Mouse (Mus musculus) retina, postnatal 1 day (tissue): Measurements from ENCODE around the gene Pmepa1.

Source experiments
- DNase-seq: peaks from one replicate; pipeline ENCODE4 v3.0.0-alpha.2; 2012

Pmepa1 gene

GRCm38 (mm10) chr2:173223496-173223895 is 52.8 kb downstream of the Pmepa1 start:
- DNase-seq: peak; percentile 30

GRCm38 (mm10) chr2:173220754-173221153 is 55.6 kb downstream of the Pmepa1 start:
- no peak for DNase-seq

GRCm38 (mm10) chr2:173219256-173219954 is 56.9 kb downstream of the Pmepa1 start:
- peak; percentile 72 for DNase-seq

GRCm38 (mm10) chr2:173218416-173219141 is 57.8 kb downstream of the Pmepa1 start, which contains the start of gene Zbp1:
Gene Zbp1 (minus strand): TSS chr2:173218923.
- DNase-seq: peak; percentile 25

GRCm38 (mm10) chr2:173217763-173218258 is 58.5 kb downstream of the Pmepa1 start:
- DNase-seq: no peak

GRCm38 (mm10) chr2:173217246-173217645 is 59.1 kb downstream of the Pmepa1 start:
- DNase-seq: no peak

- no peak for DNase-seq
Observed at GRCm38 (mm10) chr2:173216840-173217239, 59.5 kb downstream of the Pmepa1 start.

GRCm38 (mm10) chr2:173212227-173212626 is 64.1 kb downstream of the Pmepa1 start:
- no peak for DNase-seq

GRCm38 (mm10) chr2:173209091-173209815 is 67.1 kb downstream of the Pmepa1 start:
- no peak for DNase-seq

- DNase-seq: no peak
Observed at GRCm38 (mm10) chr2:173207051-173207450, 69.3 kb downstream of the Pmepa1 start.

- DNase-seq: no peak
Observed at GRCm38 (mm10) chr2:173205563-173206099, 70.7 kb downstream of the Pmepa1 start.

GRCm38 (mm10) chr2:173204671-173205070 is 71.7 kb downstream of the Pmepa1 start:
- no peak for DNase-seq

GRCm38 (mm10) chr2:173203726-173204125 is 72.6 kb downstream of the Pmepa1 start:
- DNase-seq: no peak

- no peak for DNase-seq
Observed at GRCm38 (mm10) chr2:173202924-173203689, 73.2 kb downstream of the Pmepa1 start.

- DNase-seq: no peak
Observed at GRCm38 (mm10) chr2:173194796-173195195, 81.5 kb downstream of the Pmepa1 start.

- DNase-seq: no peak
Observed at GRCm38 (mm10) chr2:173187182-173187855, 89.0 kb downstream of the Pmepa1 start.

- DNase-seq: peak; percentile 88
Observed at GRCm38 (mm10) chr2:173186047-173186943, 90.0 kb downstream of the Pmepa1 start.

GRCm38 (mm10) chr2:173185282-173185681 is 91.1 kb downstream of the Pmepa1 start:
- no peak for DNase-seq

GRCm38 (mm10) chr2:173184475-173185080 is 91.8 kb downstream of the Pmepa1 start:
- DNase-seq: no peak

GRCm38 (mm10) chr2:173183836-173184460 is 92.4 kb downstream of the Pmepa1 start:
- peak; percentile 70 for DNase-seq
